Comparison of ENCODE assay signal across 9 mouse cellular contexts in the genomic region with DNA sequence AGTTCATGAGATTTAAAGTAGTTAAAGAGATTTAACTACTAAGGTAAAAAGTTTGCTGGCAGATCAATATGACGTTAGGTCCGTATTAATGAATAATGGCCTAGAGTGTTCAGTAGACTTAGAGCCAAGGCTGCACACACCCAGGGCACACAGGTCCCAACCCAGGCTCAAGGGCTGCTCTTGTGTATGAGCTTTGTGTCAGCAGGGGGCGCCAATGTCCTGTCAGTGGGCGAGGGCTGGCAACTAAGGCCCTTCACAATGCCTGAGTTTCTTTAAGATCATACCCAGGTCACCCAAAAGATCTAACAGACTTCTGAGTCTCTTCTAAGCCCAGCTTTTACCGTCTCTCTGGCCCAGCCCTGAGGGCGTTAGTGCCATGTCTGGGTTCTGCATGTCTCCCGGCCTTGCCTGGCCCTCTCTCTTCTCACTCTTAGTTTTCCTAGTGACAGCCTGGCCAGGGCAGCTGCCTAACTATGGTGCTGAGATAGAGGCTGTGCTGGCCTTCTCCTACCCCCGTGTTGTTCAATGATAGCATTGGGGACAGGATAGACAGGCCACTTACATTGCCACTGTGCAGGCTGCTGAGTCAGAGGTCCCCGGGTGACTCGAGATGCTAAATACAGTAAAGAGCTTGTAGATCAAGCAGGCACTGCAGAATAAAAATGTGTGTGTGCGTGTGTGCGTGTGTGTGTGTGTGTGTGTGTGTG. TPM values are rescaled to one million over a fixed set of nuclear protein-coding genes. Genes with fewer than 3 reads are reported as not detected.
DNase-seq lines count a peak whose midpoint lies in the region; ATAC-seq lines count a peak whose summit lies in the region.
"Had no signal": no experiment of that assay in that cellular context is flagged by ENCODE, and none has a peak within 500 bp of the region (broad histone marks: within the 10 kb centered on the region; RNA-seq: fewer than 3 reads in every experiment).

No protein-coding gene starts in this region.

- peak; percentile 68 for DNase-seq in R1 (ENCODE audit: low read depth, low spot score)
- DNase-seq in cerebellum, postnatal 14 days = peak; percentile 84 to 92
- peak; percentile 89 for DNase-seq in gastrocnemius, adult 18-20 months (ENCODE audit: low spot score)
- peak; percentile 76 for DNase-seq in hindbrain, embryonic 14.5 days (ENCODE audit: low spot score)
- DNase-seq in layer of hippocampus, postnatal 25 days (ENCODE audit: extremely low spot score in 1 of 2, low spot score in 1 of 2) = peak; percentile 56 to 93
- peak; percentile 87 for DNase-seq in right cerebral cortex, postnatal 4 days
- DNase-seq in yolk sac, embryonic 10.5 days (ENCODE audit: low spot score) = peak; percentile 70

- no peaks in the 10 kb centered on the region for H3K27me3 ChIP-seq in hindbrain, embryonic 14.5 days (ENCODE audit: control insufficient read depth, insufficient read depth, low read length)

- H3K4me2 ChIP-seq in hindbrain, embryonic 14.5 days (replicated peaks) = no peak overlapping the region

- no peak overlapping the region for H3K9ac ChIP-seq in hindbrain, embryonic 14.5 days

- H3K27ac ChIP-seq in hindbrain, embryonic 14.5 days = no peak overlapping the region
- H3K27ac ChIP-seq: macrophage had no signal

- 47% methylated on average over 12 of the region's 12 CpGs for WGBS in hindbrain, embryonic 14.5 days

- H3K4me1 ChIP-seq in hindbrain, embryonic 14.5 days (replicated peaks; ENCODE audit: control insufficient read depth, insufficient read depth, low read length) = no peaks in the 10 kb centered on the region

- ATAC-seq in hindbrain, embryonic 14.5 days (ENCODE audit: low FRiP score) = peak; percentile 64
- ATAC-seq in megakaryocyte progenitor cell, adult 5-6 weeks (replicated peaks; ENCODE audit: poor library complexity) = peak; percentile 89

- no peaks in the 10 kb centered on the region for H3K9me3 ChIP-seq in hindbrain, embryonic 14.5 days (ENCODE audit: control insufficient read depth, low read length)

- H3K4me3 ChIP-seq in hindbrain, embryonic 14.5 days (replicated peaks; ENCODE audit: low read length) = no peak overlapping the region

- peaks cover 39% of the 10 kb centered on the region for H3K36me3 ChIP-seq in hindbrain, embryonic 14.5 days (replicated peaks; ENCODE audit: control insufficient read depth, insufficient read depth)

RNA-seq across cellular contexts. Expression of gene Serpinh1, which starts 20.1 kb away (rescaled TPM):
- total RNA-seq in gastrocnemius, adult 18-20 months (2021) = 10 to 100 TPM; 37.4 to 70.5 TPM
- 122 and 128 TPM in 2 replicates for polyA plus RNA-seq in hindbrain, embryonic 14.5 days (2014; fragmentation: Nextera tagmentation; extraction: Ambion mirVana)
- 10 to 100 TPM; 29.1 to 30.3 TPM for total RNA-seq in layer of hippocampus, postnatal 25 days (2021)
- total RNA-seq in megakaryocyte progenitor cell, adult 5-6 weeks (2015) = 0.05 TPM in 1 of 2 replicates, not detected in the other
- total RNA-seq in megakaryocyte progenitor cell, adult 5-6 weeks (2017) = not detected in 2 replicates

RNA-seq across cellular contexts. Expression of gene Gdpd5, which starts 48.3 kb away (rescaled TPM):
- 1 to 10 TPM; 6.2 to 8.8 TPM for total RNA-seq in gastrocnemius, adult 18-20 months (2021)
- polyA plus RNA-seq in hindbrain, embryonic 14.5 days (2014; fragmentation: Nextera tagmentation; extraction: Ambion mirVana) = 37.7 and 46.2 TPM in 2 replicates
- 10 to 100 TPM; 20.3 to 26.2 TPM for total RNA-seq in layer of hippocampus, postnatal 25 days (2021)
- total RNA-seq in megakaryocyte progenitor cell, adult 5-6 weeks (2015) = 0.10 TPM in 1 of 2 replicates, not detected in the other
- 0.08 TPM in 1 of 2 replicates, not detected in the other for total RNA-seq in megakaryocyte progenitor cell, adult 5-6 weeks (2017)

Comparison
In these comparisons a context has a peak if more than half of its experiments do, and no peak if none do; other contexts are left out.
1. RNA of gene Serpinh1, which starts 20.1 kb away (total RNA-seq): 37.4 to 70.5 TPM in gastrocnemius, adult 18-20 months and 29.1 to 30.3 TPM in layer of hippocampus, postnatal 25 days; 0.05 TPM in megakaryocyte progenitor cell, adult 5-6 weeks; every median in the first group is over 10 times any median in the second.
2. RNA of gene Gdpd5, which starts 48.3 kb away (total RNA-seq): 20.3 to 26.2 TPM in layer of hippocampus, postnatal 25 days and 6.2 to 8.8 TPM in gastrocnemius, adult 18-20 months; 0.08 to 0.10 TPM in megakaryocyte progenitor cell, adult 5-6 weeks; every median in the first group is over 4 times any median in the second.
3. Peak in every context shown above with its lines, with median percentiles within 50 percentile points of each other: DNase-seq.